Mouse (Mus musculus): ENCODE results near the gene 1700030J22Rik.
A peak's percentile ranks its signal among the peaks of the same experiment; 100 is the strongest.

1700030J22Rik gene

GRCm38 (mm10) chr8:116951369-116951768 is 27.4 kb downstream of the 1700030J22Rik start:
- DNase-seq, result peak; percentile 59

- peak; percentile 6 for DNase-seq
Observed at GRCm38 (mm10) chr8:116947589-116947988, 31.2 kb downstream of the 1700030J22Rik start.

- peak; percentile 45 for DNase-seq
Observed at GRCm38 (mm10) chr8:116946851-116947250, 31.9 kb downstream of the 1700030J22Rik start.

- peak; percentile 24 for DNase-seq
Observed at GRCm38 (mm10) chr8:116946268-116946838, 32.4 kb downstream of the 1700030J22Rik start.

- DNase-seq, result no peak
Observed at GRCm38 (mm10) chr8:116945169-116945910, 33.4 kb downstream of the 1700030J22Rik start.

- no peak for DNase-seq
Observed at GRCm38 (mm10) chr8:116944385-116944696, 34.4 kb downstream of the 1700030J22Rik start.

GRCm38 (mm10) chr8:116943555-116944384 is 35.0 kb downstream of the 1700030J22Rik start:
- peak; percentile 45 for DNase-seq

GRCm38 (mm10) chr8:116943161-116943554 is 35.6 kb downstream of the 1700030J22Rik start, which contains the start of gene Atmin:
Gene Atmin, plus strand, starts transcription at chr8:116943393.
- DNase-seq, result peak; percentile 90

- peak; percentile 18 for DNase-seq
Observed at GRCm38 (mm10) chr8:116942284-116943058, 36.3 kb downstream of the 1700030J22Rik start.

- DNase-seq, result no peak
Observed at GRCm38 (mm10) chr8:116935506-116935905, 43.3 kb downstream of the 1700030J22Rik start.

GRCm38 (mm10) chr8:116934976-116935375 is 43.8 kb downstream of the 1700030J22Rik start:
- no peak for DNase-seq

GRCm38 (mm10) chr8:116928588-116928987 is 50.2 kb downstream of the 1700030J22Rik start:
- DNase-seq, result no peak

GRCm38 (mm10) chr8:116927880-116928279 is 50.9 kb downstream of the 1700030J22Rik start:
- peak; percentile 53 for DNase-seq

GRCm38 (mm10) chr8:116923526-116923925 is 55.2 kb downstream of the 1700030J22Rik start:
- DNase-seq, result no peak

- DNase-seq, result no peak
Observed at GRCm38 (mm10) chr8:116922060-116922757, 56.5 kb downstream of the 1700030J22Rik start.

GRCm38 (mm10) chr8:116921337-116922059 is 57.3 kb downstream of the 1700030J22Rik start, which contains the start of the genes Cmc2 and Cenpn:
Gene Cmc2, minus strand, starts transcription at chr8:116921455.
Gene Cenpn, plus strand, starts transcription at chr8:116921730.
- peak; percentile 94 for DNase-seq

- no peak for DNase-seq
Observed at GRCm38 (mm10) chr8:116921005-116921336, 57.8 kb downstream of the 1700030J22Rik start.
